Mouse (Mus musculus) testis, adult 2 months (tissue): ENCODE measurements around the gene Grhl1.

ENCODE experiments used
- CTCF ChIP-seq: fragments of 200-500 bp; IDR thresholded peaks from 2 replicates; pipeline ENCODE4 v1.5.1; 2012; ENCODE audit warnings: low read depth, mild to moderate bottlenecking, inconsistent platforms, low read length, moderate library complexity; ENCODE audit not compliant: control insufficient read depth, insufficient read depth, insufficient replicate concordance
- POLR2A ChIP-seq: fragments of 200-500 bp; IDR thresholded peaks from 2 replicates; pipeline ENCODE4 v1.6.1; 2012; ENCODE audit warnings: low read depth, mild to moderate bottlenecking, inconsistent platforms, low read length, moderate library complexity; ENCODE audit not compliant: control insufficient read depth

DNA sequence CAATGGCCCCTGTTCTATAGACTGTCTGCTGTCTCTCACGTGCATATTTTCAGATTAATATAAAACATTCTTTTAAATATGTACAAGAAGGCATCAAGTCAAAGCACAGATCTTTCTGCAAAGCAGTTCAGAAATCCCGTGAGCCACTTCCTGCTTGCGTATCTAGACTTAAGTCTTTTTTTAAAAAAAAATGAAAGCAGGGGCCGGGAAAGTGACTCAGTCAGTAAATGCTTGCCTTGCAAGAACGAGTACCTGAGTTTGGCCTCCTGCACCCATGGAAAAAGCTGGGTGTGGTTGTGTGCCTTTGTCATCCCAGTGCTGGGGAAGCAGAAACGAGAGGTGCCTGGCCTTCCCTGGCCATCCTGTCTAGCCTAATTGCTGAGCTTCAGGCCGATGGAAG lies 28.0 kb downstream of the Grhl1 start:
- TF ChIP-seq CTCF (no peak), POLR2A (no peak)
